Mouse (Mus musculus): ENCODE measurements at regions not wholly inside any gene's neighbourhood (a gene's known extent, or its start where the extent isn't known, plus 50 kb on each side); places are given as distances from the start of the nearest gene placed in this dataset.

- TF ChIP-seq EP300 (IDR thresholded peaks at IDR 0.05; ENCODE audit: low read depth) (no peak), CTCF (IDR thresholded peaks at IDR 0.05; ENCODE audit: low read depth) (no peak)
Measured at GRCm38 (mm10) chr14:58917228-58917627, 225.5 kb downstream of the 1700129C05Rik start.
